Mouse (Mus musculus): ENCODE data around the gene Olfr1480. TPM values are rescaled to one million over a fixed set of nuclear protein-coding genes. Genes with fewer than 3 reads are reported as not detected.

The Olfr1480 gene
- total RNA-seq (2021), result not detected

DNA sequence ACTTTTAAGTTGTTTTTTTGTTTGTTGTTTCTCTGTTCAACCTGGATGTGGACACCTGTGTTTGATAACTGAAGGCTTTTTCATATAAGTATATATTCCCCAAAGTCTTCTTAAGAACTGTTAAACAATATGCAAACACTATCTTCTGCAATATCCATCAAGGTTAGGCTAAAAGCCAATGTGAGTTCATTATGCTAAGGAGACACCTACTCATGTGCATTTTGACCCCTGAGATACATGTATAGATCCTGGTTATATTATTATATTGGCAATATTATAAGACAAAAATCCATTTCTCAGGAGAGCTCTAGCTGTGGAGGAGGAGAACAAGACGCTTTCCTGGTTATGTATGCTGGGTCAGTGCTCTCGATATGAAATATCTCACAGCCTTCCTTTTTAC, at the start of gene Olfr1480:
Olfr1480 (plus strand) TSS at position 301 of the 400 bp plus-strand sequence.
- intact Hi-C loops (cut with DNase I), result no loop called here
- no peak for DNase-seq (ENCODE audit: extremely low spot score in 1 of 2, low spot score in 2 of 2)

- intact Hi-C loops (cut with DNase I), result no loop called here
- no peak for DNase-seq (ENCODE audit: extremely low spot score in 1 of 2, low spot score in 2 of 2)
Measured at GRCm38 (mm10) chr19:13480096-13480495, 47.6 kb upstream of the Olfr1480 start, which contains the start of gene Olfr1475. Gene Olfr1475, minus strand, starts transcription at chr19:13480196.

DNA sequence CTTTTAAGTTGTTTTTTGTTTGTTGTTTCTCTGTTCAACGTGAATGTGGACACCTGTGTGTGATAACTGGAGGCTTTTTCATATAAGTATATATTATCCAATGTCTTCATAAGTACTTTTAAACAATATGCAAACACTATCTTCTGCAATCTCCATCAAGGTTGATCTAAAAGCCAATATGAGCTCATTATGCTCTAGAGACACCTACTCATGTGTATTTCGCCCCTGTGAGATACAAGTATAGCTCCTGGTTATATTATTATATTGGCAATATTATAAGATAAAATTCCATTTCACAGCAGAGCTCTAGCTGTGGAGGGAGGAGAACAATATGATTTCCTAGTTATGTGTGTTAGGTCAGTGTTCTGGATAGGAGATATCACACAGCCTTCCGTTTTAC, 27.5 kb upstream of the Olfr1480 start, which contains the start of gene Olfr1477:
Olfr1477 (plus strand) TSS at position 301 of the 400 bp plus-strand sequence.
- DNase-seq (ENCODE audit: extremely low spot score in 1 of 2, low spot score in 2 of 2), result no peak
- intact Hi-C loops (cut with DNase I), result no loop called here

Other genes with a start within 250 kb of the Olfr1480 start
- gene Olfr1465, start 212.4 kb upstream of the Olfr1480 start, total RNA-seq (2021), result not detected
- not detected for gene Olfr1466, start 189.1 kb upstream of the Olfr1480 start, total RNA-seq (2021)
- gene Olfr1467, start 165.7 kb upstream of the Olfr1480 start, total RNA-seq (2021), result not detected
- gene Olfr1469, start 120.1 kb upstream of the Olfr1480 start, total RNA-seq (2021), result not detected
- gene Olfr1471, start 84.5 kb upstream of the Olfr1480 start, total RNA-seq (2021), result not detected
- not detected for gene Olfr1472, start 71.8 kb upstream of the Olfr1480 start, total RNA-seq (2021)
- not detected for gene Olfr1474, start 58.3 kb upstream of the Olfr1480 start, total RNA-seq (2021)
- gene Olfr1475, start 47.7 kb upstream of the Olfr1480 start, total RNA-seq (2021), result not detected
- not detected for gene Olfr1477, start 27.4 kb upstream of the Olfr1480 start, total RNA-seq (2021)
- gene Olfr1484, start 55.6 kb downstream of the Olfr1480 start, total RNA-seq (2021), result not detected
- gene Olfr1487, start 89.5 kb downstream of the Olfr1480 start, total RNA-seq (2021), result not detected
- gene Olfr1489, start 103.7 kb downstream of the Olfr1480 start, total RNA-seq (2021), result not detected
- gene Olfr1490, start 123.2 kb downstream of the Olfr1480 start, total RNA-seq (2021), result not detected
- gene Olfr1491, start 169.4 kb downstream of the Olfr1480 start, total RNA-seq (2021), result not detected
- not detected for gene Olfr1493-ps1, start 195.4 kb downstream of the Olfr1480 start, total RNA-seq (2021)
- not detected for gene Olfr1494, start 211.8 kb downstream of the Olfr1480 start, total RNA-seq (2021)
- gene Olfr1495, start 236.7 kb downstream of the Olfr1480 start, total RNA-seq (2021), result not detected
- not detected for gene Olfr1496, start 250.0 kb downstream of the Olfr1480 start, total RNA-seq (2021)

Data from left cerebral cortex, postnatal 10 days (tissue).